8 mouse cellular contexts compared by ENCODE assay signal in genomic region chr7:30873083-30873482, GRCm38 (mm10). TPM values are rescaled to one million over a fixed set of nuclear protein-coding genes. Genes with fewer than 3 reads are reported as not detected.
DNase-seq lines count a peak whose midpoint lies in the region; ATAC-seq and TF ChIP-seq lines count a peak whose summit lies in the region.

No protein-coding gene starts in this region.

- no peaks in the 10 kb centered on the region for H3K9me3 ChIP-seq in forebrain, embryonic 12.5 days

- 23% methylated on average over 15 of the region's 15 CpGs for WGBS in forebrain, embryonic 12.5 days
- WGBS in large intestine, adult 2 months = 12% methylated on average over 15 of the region's 15 CpGs
- WGBS in lung, adult 2 months = 20% methylated on average over 15 of the region's 15 CpGs

- H3K4me2 ChIP-seq in forebrain, embryonic 12.5 days = peak overlapping the region; percentile 17; the same call in 1 of the 2 replicates

- 0 out of 2 replicates have a peak, but pooled peaks cover 10% of the 10 kb centered on the region for H3K27me3 ChIP-seq in forebrain, embryonic 12.5 days

- H3K27ac ChIP-seq in forebrain, embryonic 12.5 days = no peak overlapping the region

- intact Hi-C loops in heart, postnatal 25 days (cut with DNase I) = loop anchor here (1.0 kb wide), 1 partner anchor 101 kb away; no protein-coding TSS in a partner anchor

- TF ChIP-seq POLR2A in lung, adult 2 months (IDR thresholded peaks at IDR 0.05; ENCODE audit: borderline replicate concordance, extremely low read depth, low read depth, low read length) = no peak

- peak; percentile 30 to 63 for DNase-seq in adrenal gland, postnatal 4 days (ENCODE audit: low spot score in 2 of 2)
- peak; percentile 14 for DNase-seq in heart, postnatal 25 days (ENCODE audit: low spot score)
- peak; percentile 56 for DNase-seq in large intestine, adult 2 months (ENCODE audit: low read depth, low spot score)
- peak; percentile 70 for DNase-seq in lung, adult 2 months
- DNase-seq in testis, postnatal 10 days (ENCODE audit: low spot score) = peak; percentile 94

- no peak overlapping the region for H3K9ac ChIP-seq in forebrain, embryonic 12.5 days

- TF ChIP-seq CTCF in lung, adult 2 months (IDR thresholded peaks at IDR 0.05; ENCODE audit: insufficient read depth, low read length) = peak; percentile 55

- no peak overlapping the region for H3K4me3 ChIP-seq in forebrain, embryonic 12.5 days (replicated peaks)
- H3K4me3 ChIP-seq in lung, adult 2 months (replicated peaks; ENCODE audit: extremely low read depth, low read depth, low read length) = no peak overlapping the region

- H3K36me3 ChIP-seq in forebrain, embryonic 12.5 days (replicated peaks) = no peaks in the 10 kb centered on the region

- peak; percentile 47 for ATAC-seq in CD4-positive, CD25-positive, alpha-beta regulatory T cell, adult 4 months
- ATAC-seq in forebrain, embryonic 12.5 days (ENCODE audit: low FRiP score) = no peak
- ATAC-seq in neutrophil, adult 5-6 weeks (ENCODE audit: extremely low read depth, insufficient number of reproducible peaks, low FRiP score, poor library complexity, severe bottlenecking) = peak; percentile 67

- H3K4me1 ChIP-seq in forebrain, embryonic 12.5 days = no peaks in the 10 kb centered on the region
- peaks cover 2% of the 10 kb centered on the region; the same call in 1 of the 2 replicates for H3K4me1 ChIP-seq in lung, adult 2 months (ENCODE audit: control insufficient read depth, insufficient read depth, low read length)

RNA-seq across cellular contexts. Expression of gene Cd22, which starts 7.1 kb away (rescaled TPM):
- polyA plus RNA-seq in CD4-positive, CD25-positive, alpha-beta regulatory T cell, adult 4 months (2017; shearing (Covaris generic)) = 10 to 100 TPM in 1 of 2 experiments, 1 to 10 TPM in 1; 4.2 to 20.3 TPM
- total RNA-seq in adrenal gland, postnatal 4 days (2021) = under 1 TPM; 0.73 to 0.90 TPM
- not detected in 2 replicates for polyA plus RNA-seq in forebrain, embryonic 12.5 days (2016; fragmentation: Nextera tagmentation; extraction: Ambion mirVana)
- total RNA-seq in heart, postnatal 25 days (2021) = 1 to 10 TPM in 1 of 2 experiments, under 1 TPM in 1; 0.78 to 1.4 TPM
- polyA plus RNA-seq in large intestine, adult 2 months (2012; rRNA removed) = 15.1 and 20.1 TPM in 2 replicates
- 14.4 and 19.3 TPM in 2 replicates for polyA plus RNA-seq in lung, adult 2 months (2012; rRNA removed)
- total RNA-seq in neutrophil, adult 5-6 weeks (2017) = 493 and 656 TPM in 2 replicates

RNA-seq across cellular contexts. Expression of gene Ffar1, which starts 11.7 kb away (rescaled TPM):
- polyA plus RNA-seq in CD4-positive, CD25-positive, alpha-beta regulatory T cell, adult 4 months (2017; shearing (Covaris generic)) = under 1 TPM in 1 of 2 experiments, not detected in 1; 0.14 TPM
- total RNA-seq in adrenal gland, postnatal 4 days (2021) = under 1 TPM in 1 of 2 experiments, not detected in 1; 0.59 TPM
- not detected in 2 replicates for polyA plus RNA-seq in forebrain, embryonic 12.5 days (2016; fragmentation: Nextera tagmentation; extraction: Ambion mirVana)
- total RNA-seq in heart, postnatal 25 days (2021) = not detected
- 1.5 TPM in 2 replicates for polyA plus RNA-seq in large intestine, adult 2 months (2012; rRNA removed)
- 0.78 and 1.3 TPM in 2 replicates for polyA plus RNA-seq in lung, adult 2 months (2012; rRNA removed)
- 25.6 and 25.8 TPM in 2 replicates for total RNA-seq in neutrophil, adult 5-6 weeks (2017)

RNA-seq across cellular contexts. Expression of gene Ffar3, which starts 17.1 kb away (rescaled TPM):
- polyA plus RNA-seq in CD4-positive, CD25-positive, alpha-beta regulatory T cell, adult 4 months (2017; shearing (Covaris generic)) = not detected
- total RNA-seq in adrenal gland, postnatal 4 days (2021) = 1 to 10 TPM in 1 of 2 experiments, under 1 TPM in 1; 0.37 to 1.6 TPM
- not detected in 2 replicates for polyA plus RNA-seq in forebrain, embryonic 12.5 days (2016; fragmentation: Nextera tagmentation; extraction: Ambion mirVana)
- not detected for total RNA-seq in heart, postnatal 25 days (2021)
- 1.6 and 2.7 TPM in 2 replicates for polyA plus RNA-seq in large intestine, adult 2 months (2012; rRNA removed)
- not detected in 2 replicates for polyA plus RNA-seq in lung, adult 2 months (2012; rRNA removed)
- total RNA-seq in neutrophil, adult 5-6 weeks (2017) = 0.70 and 0.98 TPM in 2 replicates

RNA-seq across cellular contexts. Expression of gene Mag, which starts 41.6 kb away (rescaled TPM):
- not detected for polyA plus RNA-seq in CD4-positive, CD25-positive, alpha-beta regulatory T cell, adult 4 months (2017; shearing (Covaris generic))
- total RNA-seq in adrenal gland, postnatal 4 days (2021) = 1 to 10 TPM in 1 of 2 experiments, under 1 TPM in 1; 0.45 to 1.4 TPM
- 0.13 and 0.34 TPM in 2 replicates for polyA plus RNA-seq in forebrain, embryonic 12.5 days (2016; fragmentation: Nextera tagmentation; extraction: Ambion mirVana)
- under 1 TPM in 1 of 2 experiments, not detected in 1; 0.36 TPM for total RNA-seq in heart, postnatal 25 days (2021)
- polyA plus RNA-seq in large intestine, adult 2 months (2012; rRNA removed) = 0.51 and 1.2 TPM in 2 replicates
- polyA plus RNA-seq in lung, adult 2 months (2012; rRNA removed) = 3.3 and 3.7 TPM in 2 replicates
- 0.49 and 0.70 TPM in 2 replicates for total RNA-seq in neutrophil, adult 5-6 weeks (2017)

RNA-seq across cellular contexts. Expression of gene Ffar2, which starts 49.5 kb away (rescaled TPM):
- polyA plus RNA-seq in CD4-positive, CD25-positive, alpha-beta regulatory T cell, adult 4 months (2017; shearing (Covaris generic)) = 1 to 10 TPM in 1 of 2 experiments, under 1 TPM in 1; 0.70 to 1.4 TPM
- total RNA-seq in adrenal gland, postnatal 4 days (2021) = 1 to 10 TPM; 2.7 to 2.9 TPM
- polyA plus RNA-seq in forebrain, embryonic 12.5 days (2016; fragmentation: Nextera tagmentation; extraction: Ambion mirVana) = not detected in 2 replicates
- total RNA-seq in heart, postnatal 25 days (2021) = under 1 TPM in 1 of 2 experiments, not detected in 1; 0.22 TPM
- polyA plus RNA-seq in large intestine, adult 2 months (2012; rRNA removed) = 11.1 and 13.6 TPM in 2 replicates
- 3.0 and 5.2 TPM in 2 replicates for polyA plus RNA-seq in lung, adult 2 months (2012; rRNA removed)
- 0.35 and 0.37 TPM in 2 replicates for total RNA-seq in neutrophil, adult 5-6 weeks (2017)

Comparison
In these comparisons a context has a peak if more than half of its experiments do, and no peak if none do; other contexts are left out.
1. DNase-seq: peak in every context shown above with its lines; median percentile 94 in testis, postnatal 10 days; 70 in lung, adult 2 months; 56 in large intestine, adult 2 months; 46 in adrenal gland, postnatal 4 days; 14 in heart, postnatal 25 days.